Mouse (Mus musculus) heart, embryonic 10.5 days (tissue): ENCODE results near the gene Rab8a. TPM values are rescaled to one million over a fixed set of nuclear protein-coding genes. Genes with fewer than 3 reads are reported as not detected.
A peak's percentile ranks its signal among the peaks of the same experiment; 100 is the strongest.
"Not testable (repeated sequence)": the region's sequence is repeated elsewhere in the genome, so short reads cannot be mapped to it uniquely, and the experiment has no call there.

Experiments used
- DNase-seq: peaks from one replicate; pipeline ENCODE4 v3.0.0-alpha.2; 2017; ENCODE audit warnings: low spot score
- H3K27ac ChIP-seq: fragments of 300-500 bp; sonication (generic); 2 replicates; pipeline ENCODE4 v1.5.1; 2016; ENCODE audit warnings: mild to moderate bottlenecking
- H3K27me3 ChIP-seq: fragments of 300-500 bp; sonication (generic); 2 replicates; pipeline ENCODE4 v1.6.1; 2016; ENCODE audit warnings: mild to moderate bottlenecking; ENCODE audit not compliant: poor library complexity, insufficient read depth, severe bottlenecking
- H3K36me3 ChIP-seq: fragments of 300-500 bp; sonication (generic); 2 replicates; pipeline ENCODE4 v1.6.1; 2016; ENCODE audit warnings: mild to moderate bottlenecking, moderate library complexity
- H3K4me1 ChIP-seq: fragments of 300-500 bp; sonication (generic); 2 replicates; pipeline ENCODE4 v1.6.1; 2016; ENCODE audit warnings: mild to moderate bottlenecking
- H3K4me3 ChIP-seq: fragments of 300-500 bp; sonication (generic); 2 replicates; pipeline ENCODE4 v1.5.1; 2016; ENCODE audit warnings: mild to moderate bottlenecking, moderate library complexity
- H3K9me3 ChIP-seq: fragments of 300-500 bp; sonication (generic); 2 replicates; pipeline ENCODE4 v1.6.1; 2016; ENCODE audit warnings: mild to moderate bottlenecking, moderate library complexity
- WGBS: fragments of 180-500 bp; shearing (Covaris S2); methylation state at CpG from one replicate; pipeline ENCODE4 v1.1.7; 2016; 5-methylcytosine and 5-hydroxymethylcytosine counted together
- polyA plus RNA-seq: library from polyadenylated mRNA; unstranded; fragments of >200 nt; fragmentation: Nextera tagmentation; extraction: Ambion mirVana; gene quantifications from 2 replicates; pipeline ENCODE4 v1.2.1, GENCODE M21; 2016

Gene Rab8a
- 89.0 and 104 TPM in 2 replicates for polyA plus RNA-seq

GRCm38 (mm10) chr8:72160707-72161697, at the start of gene Rab8a:
TSS of gene Rab8a (plus strand) at chr8:72161200.
- peaks cover 19% of the 10 kb centered on the region for H3K4me1 ChIP-seq
- peak within 1 kb of the TSS; percentile 94 for H3K4me3 ChIP-seq
- peak within 1 kb of the TSS; percentile 91 for H3K27ac ChIP-seq
- peaks cover 28% of the 10 kb centered on the region for H3K36me3 ChIP-seq
- peak; percentile 100 for DNase-seq
- WGBS: under 1% methylated on average over 82 of the region's 82 CpGs
- no peaks in the 10 kb centered on the region for H3K27me3 ChIP-seq
- H3K9me3 ChIP-seq: no peaks in the 10 kb centered on the region

GRCm38 (mm10) chr8:72112486-72112885, 48.5 kb upstream of the Rab8a start:
- Histone ChIP-seq H3K4me1 (no peaks in the 10 kb centered on the region), H3K27me3 (no peaks in the 10 kb centered on the region), H3K36me3 (no peaks in the 10 kb centered on the region), H3K27ac (no peak overlapping the region), H3K9me3 (no peaks in the 10 kb centered on the region), H3K4me3 (no peak overlapping the region)
- DNase-seq: no peak
- 67% methylated on average over 3 of the region's 3 CpGs for WGBS

- H3K27me3 ChIP-seq: no peaks in the 10 kb centered on the region
- no peaks in the 10 kb centered on the region for H3K4me1 ChIP-seq
- no peak overlapping the region for H3K4me3 ChIP-seq
- 80% methylated on average over 2 of the region's 2 CpGs for WGBS
- no peaks in the 10 kb centered on the region for H3K36me3 ChIP-seq
- H3K9me3 ChIP-seq: no peaks in the 10 kb centered on the region
- H3K27ac ChIP-seq: no peak overlapping the region
- no peak for DNase-seq
These were observed 45.8 kb upstream of the Rab8a start for GRCm38 (mm10) chr8:72115202-72115601.

- H3K4me3 ChIP-seq: no peak overlapping the region
- DNase-seq: no peak
- H3K36me3 ChIP-seq: no peaks in the 10 kb centered on the region
- no peak overlapping the region for H3K27ac ChIP-seq
- H3K4me1 ChIP-seq: no peaks in the 10 kb centered on the region
- no peaks in the 10 kb centered on the region for H3K9me3 ChIP-seq
- H3K27me3 ChIP-seq: no peaks in the 10 kb centered on the region
- WGBS: 38% methylated on average over 4 of the region's 4 CpGs
These were observed 42.4 kb upstream of the Rab8a start for GRCm38 (mm10) chr8:72118616-72119015.

- not testable (repeated sequence) for H3K36me3 ChIP-seq, H3K4me3 ChIP-seq, H3K27ac ChIP-seq, H3K9me3 ChIP-seq, H3K4me1 ChIP-seq, H3K27me3 ChIP-seq, DNase-seq
- 66% methylated on average over 3 of the region's 3 CpGs for WGBS
These were observed 39.5 kb upstream of the Rab8a start for GRCm38 (mm10) chr8:72121486-72121885.

GRCm38 (mm10) chr8:72121997-72122396, 39.0 kb upstream of the Rab8a start:
- Histone ChIP-seq H3K27ac (no peak overlapping the region), H3K27me3 (no peaks in the 10 kb centered on the region), H3K36me3 (no peaks in the 10 kb centered on the region), H3K4me3 (no peak overlapping the region), H3K4me1 (no peaks in the 10 kb centered on the region), H3K9me3 (no peaks in the 10 kb centered on the region)
- WGBS: 90% methylated on average over 1 of the region's 1 CpGs
- no peak for DNase-seq

GRCm38 (mm10) chr8:72127834-72128233, 33.2 kb upstream of the Rab8a start:
- no peaks in the 10 kb centered on the region for H3K27me3 ChIP-seq
- 64% methylated on average over 1 of the region's 1 CpGs for WGBS
- no peak overlapping the region for H3K4me3 ChIP-seq
- no peak overlapping the region for H3K27ac ChIP-seq
- peaks cover 10% of the 10 kb centered on the region for H3K4me1 ChIP-seq
- no peaks in the 10 kb centered on the region for H3K9me3 ChIP-seq
- no peak for DNase-seq
- H3K36me3 ChIP-seq: no peaks in the 10 kb centered on the region

GRCm38 (mm10) chr8:72131251-72131650, 29.7 kb upstream of the Rab8a start:
- Histone ChIP-seq H3K4me3 (no peak overlapping the region), H3K27ac (peak overlapping the region; percentile 12; the same call in 1 of the 2 replicates), H3K4me1 (peaks cover 21% of the 10 kb centered on the region), H3K27me3 (no peaks in the 10 kb centered on the region), H3K36me3 (no peaks in the 10 kb centered on the region), H3K9me3 (no peaks in the 10 kb centered on the region)
- WGBS: 69% methylated on average over 2 of the region's 2 CpGs
- DNase-seq: no peak

GRCm38 (mm10) chr8:72131901-72132300, 29.1 kb upstream of the Rab8a start:
- no peak overlapping the region for H3K27ac ChIP-seq
- peaks cover 21% of the 10 kb centered on the region for H3K4me1 ChIP-seq
- no peaks in the 10 kb centered on the region for H3K9me3 ChIP-seq
- no peaks in the 10 kb centered on the region for H3K36me3 ChIP-seq
- 81% methylated on average over 2 of the region's 2 CpGs for WGBS
- no peaks in the 10 kb centered on the region for H3K27me3 ChIP-seq
- no peak overlapping the region for H3K4me3 ChIP-seq
- DNase-seq: peak; percentile 55

- Histone ChIP-seq H3K4me3 (no peak overlapping the region), H3K4me1 (peaks cover 22% of the 10 kb centered on the region), H3K27me3 (no peaks in the 10 kb centered on the region), H3K9me3 (no peaks in the 10 kb centered on the region), H3K36me3 (no peaks in the 10 kb centered on the region), H3K27ac (no peak overlapping the region)
- DNase-seq: no peak
- WGBS: 68% methylated on average over 1 of the region's 1 CpGs
These were observed 28.6 kb upstream of the Rab8a start for GRCm38 (mm10) chr8:72132417-72132816.

GRCm38 (mm10) chr8:72132891-72133290, 28.1 kb upstream of the Rab8a start:
- Histone ChIP-seq H3K36me3 (peaks cover 4% of the 10 kb centered on the region), H3K4me3 (no peak overlapping the region), H3K27ac (peak overlapping the region; percentile 67), H3K9me3 (no peaks in the 10 kb centered on the region), H3K27me3 (no peaks in the 10 kb centered on the region), H3K4me1 (peaks cover 27% of the 10 kb centered on the region)
- 58% methylated on average over 1 of the region's 1 CpGs for WGBS
- DNase-seq: peak; percentile 25

GRCm38 (mm10) chr8:72133507-72133906, 27.5 kb upstream of the Rab8a start:
- Histone ChIP-seq H3K27ac (peak overlapping the region; percentile 67; the same call in 1 of the 2 replicates), H3K4me1 (peaks cover 33% of the 10 kb centered on the region), H3K27me3 (no peaks in the 10 kb centered on the region), H3K4me3 (no peak overlapping the region), H3K36me3 (peaks cover 10% of the 10 kb centered on the region), H3K9me3 (no peaks in the 10 kb centered on the region)
- peak; percentile 63 for DNase-seq
- 23% methylated on average over 1 of the region's 1 CpGs for WGBS

GRCm38 (mm10) chr8:72134756-72135445, 26.1 kb upstream of the Rab8a start, which contains the start of gene Tpm4:
TSS of gene Tpm4 (plus strand) at chr8:72134975.
- WGBS: under 1% methylated on average over 47 of the region's 49 CpGs
- no peaks in the 10 kb centered on the region for H3K9me3 ChIP-seq
- DNase-seq: peak; percentile 89

More at GRCm38 (mm10) chr8:72134756-72135445, 26.1 kb upstream of the Rab8a start, which contains the start of gene Tpm4:
- H3K4me1 ChIP-seq: peaks cover 35% of the 10 kb centered on the region
- H3K27me3 ChIP-seq: no peaks in the 10 kb centered on the region
- H3K27ac ChIP-seq: peak within 1 kb of the TSS; percentile 99
- H3K4me3 ChIP-seq: peak within 1 kb of the TSS; percentile 83
- peaks cover 24% of the 10 kb centered on the region for H3K36me3 ChIP-seq
